Mouse (Mus musculus): Measurements from ENCODE around the gene 9230113P08Rik.
"Not testable (repeated sequence)": the region's sequence is repeated elsewhere in the genome, so short reads cannot be mapped to it uniquely, and the experiment has no call there.

The 9230113P08Rik gene

DNA sequence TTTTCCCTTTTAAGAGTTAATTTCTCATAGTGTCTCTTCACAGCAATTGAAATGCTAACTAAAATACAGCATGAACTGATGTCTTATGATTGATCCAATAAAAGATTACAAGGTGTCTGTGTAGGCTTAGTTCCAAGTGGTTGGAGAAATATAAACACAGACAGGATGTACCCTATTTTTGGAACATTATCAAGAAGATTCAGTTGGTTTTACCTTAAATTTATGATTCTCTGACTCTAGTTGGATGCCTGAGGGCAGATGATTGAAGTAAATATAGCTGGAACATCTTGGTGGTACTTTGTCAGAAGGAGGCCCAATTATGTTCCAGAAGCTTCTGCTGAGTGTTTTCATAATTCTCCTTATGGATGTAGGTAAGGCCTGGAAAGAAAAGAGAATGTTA is at the start of gene 9230113P08Rik:
9230113P08Rik (plus strand) TSS at position 301 of the 400 bp plus-strand sequence.
- not testable (repeated sequence) for DNase-seq (ENCODE audit: low spot score in 2 of 2)

- not testable (repeated sequence) for DNase-seq (ENCODE audit: low spot score in 2 of 2)
Observed at GRCm38 (mm10) chr9:35893112-35893511, 15.1 kb upstream of the 9230113P08Rik start.

DNA sequence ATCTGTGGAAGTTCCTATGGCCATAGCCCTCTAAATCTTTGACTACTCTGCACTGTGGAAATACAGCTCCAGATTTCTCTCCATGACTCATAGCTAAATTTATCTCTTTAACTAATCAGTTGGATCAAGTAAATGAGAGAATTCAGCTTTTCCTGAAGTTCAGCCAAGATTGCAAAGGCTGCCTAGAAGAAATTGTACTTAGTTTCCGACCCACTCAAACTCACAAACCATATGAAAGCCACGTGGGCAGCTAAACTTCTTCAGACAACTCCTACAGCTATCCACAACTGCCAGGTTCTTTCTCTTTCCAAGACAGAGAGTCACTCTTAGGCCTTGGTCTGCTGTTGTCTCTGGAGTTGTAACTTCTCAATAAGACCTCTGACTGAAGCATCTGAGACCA is 3.7 kb upstream of the 9230113P08Rik start:
- no peak for DNase-seq (ENCODE audit: low spot score in 2 of 2)

- DNase-seq (ENCODE audit: low spot score in 2 of 2): no peak
Observed at GRCm38 (mm10) chr9:35930817-35931216, 22.6 kb downstream of the 9230113P08Rik start.
